Mouse (Mus musculus) thymus, adult 2 months (tissue): Measurements from ENCODE around the gene Tbx10.

Source experiments
- CTCF ChIP-seq: fragments of 200-500 bp; IDR thresholded peaks from 2 replicates; pipeline ENCODE4 v1.5.1; 2012; ENCODE audit warnings: mild to moderate bottlenecking, control low read depth, low read length, moderate library complexity, borderline replicate concordance; ENCODE audit not compliant: control insufficient read depth, poor library complexity, insufficient read depth; ENCODE audit errors: extremely low read depth
- POLR2A ChIP-seq: fragments of 200-500 bp; IDR thresholded peaks from 2 replicates; pipeline ENCODE4 v1.6.1; 2012; ENCODE audit warnings: mild to moderate bottlenecking, low read length, control low read depth, moderate library complexity; ENCODE audit not compliant: control insufficient read depth, poor library complexity, insufficient read depth; ENCODE audit errors: extremely low read depth

DNA sequence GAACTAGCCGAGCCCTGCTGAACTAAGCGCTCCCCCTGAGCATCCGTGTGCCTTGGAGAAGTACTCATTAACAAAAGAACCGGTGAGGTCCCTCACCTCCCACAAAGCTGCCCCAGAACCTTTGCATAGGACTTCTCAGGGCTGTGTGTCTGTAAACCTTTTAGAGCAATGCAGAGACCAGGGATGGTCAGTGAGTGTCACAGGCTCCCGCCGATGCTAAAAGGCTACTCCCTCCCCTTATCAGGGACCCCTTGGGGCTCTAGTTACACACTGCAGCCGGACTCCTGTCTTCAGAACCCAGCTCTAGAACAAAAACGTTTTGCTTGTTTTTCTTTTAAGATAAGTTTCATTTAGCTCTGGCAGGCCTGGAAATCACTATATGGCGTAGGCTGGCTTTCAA lies 20.5 kb downstream of the Tbx10 start:
- TF ChIP-seq CTCF: no peak
- no peak for TF ChIP-seq POLR2A
